ENCODE assay signal across 8 mouse cellular contexts in the genomic region with DNA sequence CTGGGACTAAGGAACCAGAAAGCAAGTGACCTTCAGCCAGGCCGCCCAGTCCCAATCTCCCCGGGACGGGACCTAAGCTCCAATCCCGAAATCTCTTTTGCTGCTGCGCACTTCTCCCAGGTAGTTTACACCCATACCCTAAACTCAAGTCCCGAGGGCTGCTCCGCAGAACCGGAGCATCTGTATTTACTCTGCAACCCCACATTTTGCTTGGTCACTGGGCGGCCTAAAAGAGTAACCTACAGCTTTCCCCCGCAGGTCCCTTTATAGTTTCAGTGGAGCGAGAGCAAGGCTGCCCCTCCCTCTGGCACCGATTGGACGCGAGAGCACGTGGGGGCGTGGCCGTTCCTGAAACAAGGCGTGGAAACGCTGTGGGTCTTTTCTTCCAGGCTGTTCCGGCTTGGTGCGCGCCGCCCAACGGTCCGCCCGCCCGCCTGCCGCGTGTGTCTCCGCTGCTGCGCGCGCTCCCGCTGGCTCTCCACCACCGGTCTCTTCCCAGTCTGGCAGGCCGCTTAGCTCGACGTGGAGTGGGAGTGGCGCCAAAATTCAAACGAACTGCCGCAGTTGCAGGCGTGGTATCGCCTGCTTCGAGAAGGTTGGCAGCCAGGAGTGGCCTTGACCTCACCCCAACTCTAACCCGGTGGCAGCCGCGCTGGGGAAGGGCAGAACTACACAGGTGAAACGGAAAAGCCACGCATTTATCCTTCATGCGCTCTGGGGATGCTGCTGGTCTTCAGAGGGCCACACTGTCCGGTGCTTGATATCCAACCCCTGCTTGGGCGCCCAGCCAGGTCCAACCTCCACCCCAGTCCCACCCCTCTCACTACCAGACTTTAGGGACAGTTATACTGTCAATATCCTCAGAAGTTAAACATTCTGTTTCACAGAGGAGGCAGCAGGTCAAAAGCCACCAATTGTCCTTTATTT. TPM values are rescaled to one million over a fixed set of nuclear protein-coding genes. Genes with fewer than 3 reads are reported as not detected.
DNase-seq lines count a peak whose midpoint lies in the region; ATAC-seq lines count a peak whose summit lies in the region.
"Not testable (repeated sequence)": the region's sequence is repeated elsewhere in the genome, so short reads cannot be mapped to it uniquely, and the experiment has no call there.

No protein-coding gene starts in this region.

- ATAC-seq in inflammation-experienced regulatory T-cells, adult 6 months, result peak; percentile 95

- H3K4me3 ChIP-seq in megakaryocyte, embryonic 14.5 days (replicated peaks), result peak overlapping the region; percentile 87

- not testable (repeated sequence) for H3K27me3 ChIP-seq in megakaryocyte, embryonic 14.5 days (replicated peaks)

- intact Hi-C loops in gastrocnemius, postnatal 14 days (cut with DNase I; ENCODE audit: low total_unique reads), result not testable (repeated sequence)

- not testable (repeated sequence) for H3K4me1 ChIP-seq in megakaryocyte, embryonic 14.5 days

- not testable (repeated sequence) for H3K9me3 ChIP-seq in megakaryocyte, embryonic 14.5 days

- not testable (repeated sequence) for H3K36me3 ChIP-seq in megakaryocyte, embryonic 14.5 days (replicated peaks; ENCODE audit: low read length)

- DNase-seq in adrenal gland, adult 18-20 months (ENCODE audit: low spot score in 2 of 2), result peak; percentile 76
- peak; percentile 85 for DNase-seq in embryo, embryonic 10.5 days (ENCODE audit: low spot score)
- DNase-seq in gastrocnemius, postnatal 14 days, result peak; percentile 83
- peak; percentile 61 to 85 for DNase-seq in left cerebral cortex, adult 9 months (ENCODE audit: low spot score in 2 of 2)
- DNase-seq in right cerebral cortex, adult 2 months (ENCODE audit: low spot score in 2 of 2), result peak; percentile 76 to 78
- DNase-seq in urinary bladder, postnatal 10 days (ENCODE audit: low spot score), result peak; percentile 25

RNA-seq across cellular contexts. Expression of a gene that starts 19.9 kb away (rescaled TPM):
- not detected for total RNA-seq in adrenal gland, adult 18-20 months (2021)
- total RNA-seq in gastrocnemius, postnatal 14 days (2021), result not detected
- not detected for polyA plus RNA-seq in inflammation-experienced regulatory T-cells, adult 6 months (2017; shearing (Covaris generic))
- polyA plus RNA-seq in megakaryocyte, embryonic 14.5 days (2012; ENCODE audit: insufficient read depth, low replicate concordance), result not detected in 2 replicates

Comparison
In these comparisons a context has a peak if more than half of its experiments do, and no peak if none do; other contexts are left out.
1. Peak in every context shown above with its lines: DNase-seq, ATAC-seq and H3K4me3 ChIP-seq.
2. DNase-seq: peak in every context shown above with its lines; median percentile 85 in embryo, embryonic 10.5 days; 83 in gastrocnemius, postnatal 14 days; 77 in right cerebral cortex, adult 2 months; 76 in adrenal gland, adult 18-20 months; 73 in left cerebral cortex, adult 9 months; 25 in urinary bladder, postnatal 10 days.